Mouse (Mus musculus): ENCODE data around the gene Trak1. TPM values are rescaled to one million over a fixed set of nuclear protein-coding genes. Genes with fewer than 3 reads are reported as not detected.

Trak1 gene
- polyA plus RNA-seq, 1 experiment from 2014 or later, result 17.0 TPM

- no peaks in the 10 kb centered on the region for H3K36me3 ChIP-seq
- H3K9me3 ChIP-seq, result no peaks in the 10 kb centered on the region
- no peak for ATAC-seq (ENCODE audit: low FRiP score, low read depth)
- H3K9ac ChIP-seq, result no peak overlapping the region
- no peaks in the 10 kb centered on the region for H3K27me3 ChIP-seq
- peak overlapping the region; percentile 37; the same call in 1 of the 2 replicates for H3K4me2 ChIP-seq (replicated peaks)
- no peak overlapping the region for H3K4me3 ChIP-seq
- H3K4me1 ChIP-seq, result peaks cover 76% of the 10 kb centered on the region
- H3K27ac ChIP-seq, result peak overlapping the region; percentile 88
- WGBS, result 73% methylated on average over 4 of the region's 4 CpGs
Measured at GRCm38 (mm10) chr9:121354792-121355390, 57.6 kb downstream of the Trak1 start.

- peak; percentile 48; the same call in 1 of the 2 replicates for ATAC-seq (ENCODE audit: low FRiP score, low read depth)
- Histone ChIP-seq H3K9ac (peak overlapping the region; percentile 39), H3K27ac (peak overlapping the region; percentile 88), H3K36me3 (no peaks in the 10 kb centered on the region), H3K4me2 (replicated peaks) (peak overlapping the region; percentile 37), H3K4me3 (no peak overlapping the region), H3K27me3 (no peaks in the 10 kb centered on the region), H3K4me1 (peaks cover 79% of the 10 kb centered on the region), H3K9me3 (no peaks in the 10 kb centered on the region)
- WGBS, result 41% methylated on average over 9 of the region's 9 CpGs
Measured at GRCm38 (mm10) chr9:121355431-121356141, 58.3 kb downstream of the Trak1 start.

- WGBS, result 78% methylated on average over 5 of the region's 5 CpGs
- ATAC-seq (ENCODE audit: low FRiP score, low read depth), result no peak
- peaks cover 70% of the 10 kb centered on the region for H3K4me1 ChIP-seq
Measured at GRCm38 (mm10) chr9:121357102-121357501, 59.8 kb downstream of the Trak1 start.

GRCm38 (mm10) chr9:121357582-121358275, 60.4 kb downstream of the Trak1 start:
- no peak overlapping the region for H3K4me3 ChIP-seq
- 86% methylated on average over 16 of the region's 16 CpGs for WGBS
- no peaks in the 10 kb centered on the region for H3K27me3 ChIP-seq
- peaks cover 64% of the 10 kb centered on the region for H3K4me1 ChIP-seq
- H3K9me3 ChIP-seq, result no peaks in the 10 kb centered on the region
- H3K27ac ChIP-seq, result no peak overlapping the region
- H3K9ac ChIP-seq, result no peak overlapping the region
- no peak overlapping the region for H3K4me2 ChIP-seq (replicated peaks)
- no peak for ATAC-seq (ENCODE audit: low FRiP score, low read depth)
- no peaks in the 10 kb centered on the region for H3K36me3 ChIP-seq

More at GRCm38 (mm10) chr9:121357102-121357501, 59.8 kb downstream of the Trak1 start:
- Histone ChIP-seq H3K9me3 (no peaks in the 10 kb centered on the region), H3K9ac (no peak overlapping the region), H3K4me3 (no peak overlapping the region), H3K27ac (no peak overlapping the region; the same call in 1 of the 2 replicates), H3K27me3 (no peaks in the 10 kb centered on the region), H3K36me3 (no peaks in the 10 kb centered on the region), H3K4me2 (replicated peaks) (no peak overlapping the region)

- 34% methylated on average over 8 of the region's 8 CpGs for WGBS
- H3K4me1 ChIP-seq, result peaks cover 59% of the 10 kb centered on the region
Measured at GRCm38 (mm10) chr9:121358418-121358817, 61.1 kb downstream of the Trak1 start.

GRCm38 (mm10) chr9:121359266-121359972, 62.1 kb downstream of the Trak1 start:
- H3K27ac ChIP-seq, result no peak overlapping the region
- peaks cover 52% of the 10 kb centered on the region for H3K4me1 ChIP-seq

More at GRCm38 (mm10) chr9:121358418-121358817, 61.1 kb downstream of the Trak1 start:
- Histone ChIP-seq H3K27ac (no peak overlapping the region; the same call in 1 of the 2 replicates), H3K9me3 (no peaks in the 10 kb centered on the region), H3K36me3 (no peaks in the 10 kb centered on the region), H3K4me2 (replicated peaks) (no peak overlapping the region), H3K4me3 (no peak overlapping the region), H3K27me3 (no peaks in the 10 kb centered on the region), H3K9ac (0 out of 2 replicates have a peak overlapping the region, but pooled peaks have one; percentile 13)
- ATAC-seq (ENCODE audit: low FRiP score, low read depth), result no peak

GRCm38 (mm10) chr9:121360327-121360954, 63.1 kb downstream of the Trak1 start:
- peak overlapping the region; percentile 2; the same call in 1 of the 2 replicates for H3K4me2 ChIP-seq (replicated peaks)
- peaks cover 42% of the 10 kb centered on the region for H3K4me1 ChIP-seq
- peaks cover 16% of the 10 kb centered on the region for H3K36me3 ChIP-seq
- peak overlapping the region; percentile 36 for H3K9ac ChIP-seq
- no peaks in the 10 kb centered on the region for H3K27me3 ChIP-seq
- peak overlapping the region; percentile 53; the same call in 1 of the 2 replicates for H3K27ac ChIP-seq
- no peaks in the 10 kb centered on the region for H3K9me3 ChIP-seq
- ATAC-seq (ENCODE audit: low FRiP score, low read depth), result no peak
- H3K4me3 ChIP-seq, result no peak overlapping the region
- WGBS, result 27% methylated on average over 11 of the region's 12 CpGs

More at GRCm38 (mm10) chr9:121359266-121359972, 62.1 kb downstream of the Trak1 start:
- H3K4me2 ChIP-seq (replicated peaks), result no peak overlapping the region
- no peak overlapping the region for H3K4me3 ChIP-seq
- no peak overlapping the region for H3K9ac ChIP-seq
- WGBS, result 67% methylated on average over 3 of the region's 3 CpGs
- no peak for ATAC-seq (ENCODE audit: low FRiP score, low read depth)
- peaks cover 6% of the 10 kb centered on the region for H3K36me3 ChIP-seq
- H3K9me3 ChIP-seq, result no peaks in the 10 kb centered on the region
- H3K27me3 ChIP-seq, result no peaks in the 10 kb centered on the region

GRCm38 (mm10) chr9:121361010-121361409, 63.7 kb downstream of the Trak1 start:
- no peak overlapping the region for H3K4me3 ChIP-seq
- H3K4me2 ChIP-seq (replicated peaks), result no peak overlapping the region
- H3K9ac ChIP-seq, result peak overlapping the region; percentile 36; the same call in 1 of the 2 replicates
- WGBS, result 59% methylated on average over 9 of the region's 9 CpGs
- H3K27ac ChIP-seq, result peak overlapping the region; percentile 53; the same call in 1 of the 2 replicates
- ATAC-seq (ENCODE audit: low FRiP score, low read depth), result no peak
- peaks cover 39% of the 10 kb centered on the region for H3K4me1 ChIP-seq
- H3K9me3 ChIP-seq, result no peaks in the 10 kb centered on the region
- H3K36me3 ChIP-seq, result peaks cover 16% of the 10 kb centered on the region
- H3K27me3 ChIP-seq, result no peaks in the 10 kb centered on the region

GRCm38 (mm10) chr9:121363932-121364331, 66.6 kb downstream of the Trak1 start:
- WGBS, result 72% methylated on average over 19 of the region's 19 CpGs
- H3K4me2 ChIP-seq (replicated peaks), result no peak overlapping the region
- ATAC-seq (ENCODE audit: low FRiP score, low read depth), result no peak
- H3K4me1 ChIP-seq, result peaks cover 33% of the 10 kb centered on the region
- H3K9ac ChIP-seq, result no peak overlapping the region
- peaks cover 16% of the 10 kb centered on the region for H3K36me3 ChIP-seq
- no peaks in the 10 kb centered on the region for H3K27me3 ChIP-seq
- no peaks in the 10 kb centered on the region for H3K9me3 ChIP-seq
- no peak overlapping the region for H3K27ac ChIP-seq
- no peak overlapping the region for H3K4me3 ChIP-seq

- Histone ChIP-seq H3K4me1 (peaks cover 33% of the 10 kb centered on the region), H3K4me3 (no peak overlapping the region), H3K36me3 (peaks cover 16% of the 10 kb centered on the region), H3K27ac (no peak overlapping the region; the same call in 1 of the 2 replicates), H3K4me2 (replicated peaks) (no peak overlapping the region), H3K27me3 (no peaks in the 10 kb centered on the region), H3K9ac (0 out of 2 replicates have a peak overlapping the region, but pooled peaks have one; percentile 8), H3K9me3 (no peaks in the 10 kb centered on the region)
- 59% methylated on average over 18 of the region's 18 CpGs for WGBS
- ATAC-seq (ENCODE audit: low FRiP score, low read depth), result no peak
Measured at GRCm38 (mm10) chr9:121366135-121366863, 69.0 kb downstream of the Trak1 start.
